Mouse (Mus musculus) limb, embryonic 10.5 days (tissue): ENCODE results near the gene Pip5kl1. TPM values are rescaled to one million over a fixed set of nuclear protein-coding genes. Genes with fewer than 3 reads are reported as not detected.

Source experiments
- DNase-seq: peaks from one replicate; pipeline ENCODE4 v3.0.0-alpha.2; 2017; ENCODE audit warnings: low spot score
- H3K27ac ChIP-seq: fragments of 300-500 bp; sonication (generic); 2 replicates; pipeline ENCODE4 v1.5.1; 2016; ENCODE audit warnings: mild to moderate bottlenecking
- H3K27me3 ChIP-seq: fragments of 300-500 bp; sonication (generic); 2 replicates; pipeline ENCODE4 v1.6.1; 2016; ENCODE audit warnings: low read depth, mild to moderate bottlenecking; ENCODE audit not compliant: poor library complexity, severe bottlenecking
- H3K36me3 ChIP-seq: fragments of 300-500 bp; sonication (generic); 2 replicates; pipeline ENCODE4 v1.6.1; 2016; ENCODE audit warnings: mild to moderate bottlenecking, moderate library complexity
- H3K4me1 ChIP-seq: fragments of 300-500 bp; sonication (generic); 2 replicates; pipeline ENCODE4 v1.6.1; 2016
- H3K4me3 ChIP-seq: fragments of 300-500 bp; sonication (generic); 2 replicates; pipeline ENCODE4 v1.5.1; 2016; ENCODE audit warnings: mild to moderate bottlenecking, moderate library complexity
- H3K9me3 ChIP-seq: fragments of 300-500 bp; sonication (generic); replicated peaks from 2 replicates; pipeline ENCODE4 v1.6.1; 2016; ENCODE audit warnings: mild to moderate bottlenecking
- WGBS: fragments of 180-500 bp; shearing (Covaris S2); methylation state at CpG from one replicate; pipeline ENCODE4 v1.1.7; 2016; 5-methylcytosine and 5-hydroxymethylcytosine counted together
- polyA plus RNA-seq: library from polyadenylated mRNA; unstranded; fragments of >200 nt; fragmentation: Nextera tagmentation; extraction: Ambion mirVana; gene quantifications from 2 replicates; pipeline ENCODE4 v1.2.1, GENCODE M21; 2016

Pip5kl1 gene
- polyA plus RNA-seq, 1 experiment from 2014 or later: 2.7 TPM

DNA sequence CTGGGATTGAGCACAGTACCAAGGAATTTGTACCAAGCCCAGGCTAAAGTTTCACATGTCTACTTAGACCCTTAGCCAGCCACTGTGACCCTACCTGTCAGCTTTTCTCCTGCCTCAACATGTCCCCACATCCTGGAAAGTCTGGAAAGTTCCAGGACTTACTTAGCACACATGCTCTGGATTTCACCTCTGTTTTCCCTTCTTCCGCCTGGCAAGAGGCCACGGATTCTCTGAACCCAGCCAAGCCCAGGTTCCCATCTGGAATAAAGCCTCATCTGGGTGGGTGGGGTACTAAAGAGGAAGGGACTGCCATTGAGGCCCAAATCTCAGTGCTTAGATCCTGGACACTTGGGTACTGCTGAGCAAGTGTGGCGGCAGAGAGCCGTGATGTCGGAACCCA is 36.7 kb upstream of the Pip5kl1 start:
- WGBS: 80% methylated on average over 5 of the region's 5 CpGs
- Histone ChIP-seq H3K4me1 (peaks cover 68% of the 10 kb centered on the region), H3K27ac (peak overlapping the region; percentile 95; the same call in 1 of the 2 replicates)

DNA sequence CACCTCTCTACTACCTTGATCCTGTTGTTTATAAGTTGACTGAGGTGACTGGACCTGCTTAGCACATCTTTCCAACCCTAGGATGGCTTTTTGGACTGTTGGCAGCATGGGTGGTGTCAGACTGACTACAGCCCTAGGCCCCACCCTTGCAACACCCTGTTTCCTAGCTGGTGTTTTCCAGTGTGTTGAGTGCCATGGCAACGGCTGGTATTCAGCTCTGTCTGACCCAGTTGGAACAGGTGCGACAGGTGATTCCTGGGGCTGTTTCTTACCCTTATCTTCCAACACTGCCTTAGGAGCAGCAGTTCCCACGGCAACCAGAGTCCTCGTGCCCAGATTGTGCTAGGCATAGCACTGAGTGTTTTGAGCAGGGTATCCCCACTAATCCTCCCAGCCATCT is 36.1 kb upstream of the Pip5kl1 start:
- peaks cover 6% of the 10 kb centered on the region for H3K36me3 ChIP-seq
- 82% methylated on average over 4 of the region's 4 CpGs for WGBS
- H3K27ac ChIP-seq: no peak overlapping the region
- H3K27me3 ChIP-seq: no peaks in the 10 kb centered on the region
- no peak overlapping the region; the same call in 1 of the 2 replicates for H3K4me3 ChIP-seq
- no peaks in the 10 kb centered on the region for H3K9me3 ChIP-seq
- no peak for DNase-seq
- peaks cover 63% of the 10 kb centered on the region for H3K4me1 ChIP-seq

More for the DNA sequence above, 36.7 kb upstream of the Pip5kl1 start:
- Histone ChIP-seq H3K27me3 (no peaks in the 10 kb centered on the region), H3K4me3 (peak overlapping the region; percentile 92), H3K36me3 (peaks cover under 1% of the 10 kb centered on the region; the same call in 1 of the 2 replicates), H3K9me3 (no peaks in the 10 kb centered on the region)
- DNase-seq: no peak

DNA sequence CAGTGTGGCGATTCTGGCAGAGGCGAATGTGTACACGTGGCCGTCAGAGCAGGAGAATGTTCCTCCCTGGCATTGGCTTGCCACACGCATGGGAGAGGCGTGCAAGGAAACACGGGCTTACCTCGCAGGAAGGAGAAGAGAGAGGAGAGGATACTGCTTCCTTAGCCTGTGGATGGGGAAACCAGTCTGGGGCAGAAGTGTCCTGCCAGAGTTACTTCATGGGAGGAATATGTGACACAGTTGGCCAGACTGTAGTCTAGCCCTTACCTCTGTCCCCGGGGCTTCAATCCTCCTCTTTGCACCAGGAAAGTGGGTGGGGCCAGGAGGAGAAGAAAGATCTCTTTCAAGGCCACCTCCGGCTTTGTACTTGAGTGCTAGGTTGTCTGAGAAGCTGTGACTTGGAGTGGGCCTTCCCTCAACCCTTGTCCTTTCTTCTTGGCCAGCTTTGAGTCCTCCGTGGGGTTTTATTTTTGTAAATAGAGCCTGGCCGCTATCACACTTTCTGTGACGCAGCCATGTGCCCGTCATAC is 35.1 kb upstream of the Pip5kl1 start:
- Histone ChIP-seq H3K36me3 (peaks cover 16% of the 10 kb centered on the region), H3K4me3 (no peak overlapping the region), H3K9me3 (no peaks in the 10 kb centered on the region), H3K27ac (peak overlapping the region; percentile 30; the same call in 1 of the 2 replicates), H3K4me1 (peaks cover 52% of the 10 kb centered on the region), H3K27me3 (no peaks in the 10 kb centered on the region)
- WGBS: 88% methylated on average over 14 of the region's 14 CpGs
- no peak for DNase-seq

GRCm38 (mm10) chr2:32541333-32541908 is 33.2 kb upstream of the Pip5kl1 start:
- H3K4me3 ChIP-seq: no peak overlapping the region
- no peaks in the 10 kb centered on the region for H3K9me3 ChIP-seq
- no peaks in the 10 kb centered on the region for H3K27me3 ChIP-seq
- H3K4me1 ChIP-seq: peaks cover 42% of the 10 kb centered on the region
- 94% methylated on average over 2 of the region's 2 CpGs for WGBS
- no peak for DNase-seq
- peaks cover 32% of the 10 kb centered on the region for H3K36me3 ChIP-seq
- H3K27ac ChIP-seq: no peak overlapping the region

DNA sequence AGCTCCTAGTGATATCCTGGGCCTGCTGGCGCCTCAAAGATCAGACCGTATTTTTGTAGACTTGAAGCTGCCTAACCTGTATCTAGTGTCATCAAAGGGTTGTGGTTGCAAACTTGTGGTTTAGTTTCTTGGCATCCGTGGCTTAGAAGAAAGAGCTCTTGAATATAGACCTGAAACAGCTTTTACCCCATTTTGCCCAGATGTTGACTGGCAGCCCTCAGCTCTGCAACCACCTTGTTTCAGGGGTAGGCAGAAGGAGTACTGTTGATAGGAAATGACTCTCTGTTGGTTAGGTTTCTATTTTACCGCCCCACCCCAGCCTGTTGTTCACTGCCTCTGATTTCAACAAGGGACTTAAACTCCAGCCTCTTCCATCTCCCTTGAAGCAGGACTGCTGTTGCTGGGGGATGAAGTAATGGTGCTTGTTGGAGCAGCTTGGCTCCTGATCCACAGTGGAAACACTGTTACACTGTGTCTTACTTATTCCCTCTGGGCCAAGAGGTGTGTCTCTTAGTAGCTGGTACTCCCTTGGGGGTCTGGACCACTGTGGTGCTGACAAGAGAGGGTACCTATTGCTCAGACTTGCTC is 32.5 kb upstream of the Pip5kl1 start:
- Histone ChIP-seq H3K9me3 (no peaks in the 10 kb centered on the region), H3K36me3 (peaks cover 39% of the 10 kb centered on the region), H3K27ac (peak overlapping the region; percentile 50; the same call in 1 of the 2 replicates), H3K27me3 (no peaks in the 10 kb centered on the region), H3K4me1 (peaks cover 37% of the 10 kb centered on the region), H3K4me3 (no peak overlapping the region)
- DNase-seq: no peak
- 93% methylated on average over 4 of the region's 4 CpGs for WGBS

DNA sequence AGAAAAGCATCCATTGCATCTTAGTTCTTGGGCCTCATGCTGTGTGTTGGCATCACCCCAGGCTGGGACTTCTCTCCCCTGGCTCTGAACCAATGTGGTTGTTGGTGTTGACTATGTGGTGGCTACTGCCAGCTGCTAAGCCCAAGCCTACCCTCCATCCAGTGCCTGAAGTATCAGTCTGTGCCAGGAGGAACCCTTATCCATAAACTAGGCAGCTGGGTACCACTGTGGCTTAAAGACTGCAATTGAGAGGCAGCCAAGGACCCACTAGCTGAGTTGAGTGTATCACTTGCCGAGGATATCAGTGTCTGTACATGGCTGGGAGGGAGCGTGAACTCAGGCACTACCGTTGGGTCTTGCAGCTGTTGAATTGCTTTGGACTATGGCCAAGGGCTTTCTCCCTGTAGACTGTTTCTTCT is 31.6 kb upstream of the Pip5kl1 start:
- WGBS: 95% methylated on average over 3 of the region's 3 CpGs
- peaks cover 30% of the 10 kb centered on the region for H3K4me1 ChIP-seq
- H3K36me3 ChIP-seq: peaks cover 47% of the 10 kb centered on the region

GRCm38 (mm10) chr2:32546951-32547350 is 27.6 kb upstream of the Pip5kl1 start:
- WGBS: 90% methylated on average over 1 of the region's 1 CpGs
- peaks cover 67% of the 10 kb centered on the region for H3K36me3 ChIP-seq
- H3K27ac ChIP-seq: no peak overlapping the region
- no peaks in the 10 kb centered on the region for H3K27me3 ChIP-seq
- no peak for DNase-seq
- H3K9me3 ChIP-seq: no peaks in the 10 kb centered on the region
- H3K4me1 ChIP-seq: peaks cover 19% of the 10 kb centered on the region
- no peak overlapping the region for H3K4me3 ChIP-seq

More for the DNA sequence above, 31.6 kb upstream of the Pip5kl1 start:
- Histone ChIP-seq H3K9me3 (no peaks in the 10 kb centered on the region), H3K4me3 (no peak overlapping the region), H3K27ac (no peak overlapping the region), H3K27me3 (no peaks in the 10 kb centered on the region)
- DNase-seq: no peak

- Histone ChIP-seq H3K4me1 (peaks cover 19% of the 10 kb centered on the region), H3K9me3 (no peaks in the 10 kb centered on the region), H3K36me3 (peaks cover 67% of the 10 kb centered on the region), H3K27ac (no peak overlapping the region), H3K4me3 (no peak overlapping the region), H3K27me3 (no peaks in the 10 kb centered on the region)
- 83% methylated on average over 5 of the region's 5 CpGs for WGBS
- no peak for DNase-seq
These were observed 27.2 kb upstream of the Pip5kl1 start for GRCm38 (mm10) chr2:32547380-32547779.

DNA sequence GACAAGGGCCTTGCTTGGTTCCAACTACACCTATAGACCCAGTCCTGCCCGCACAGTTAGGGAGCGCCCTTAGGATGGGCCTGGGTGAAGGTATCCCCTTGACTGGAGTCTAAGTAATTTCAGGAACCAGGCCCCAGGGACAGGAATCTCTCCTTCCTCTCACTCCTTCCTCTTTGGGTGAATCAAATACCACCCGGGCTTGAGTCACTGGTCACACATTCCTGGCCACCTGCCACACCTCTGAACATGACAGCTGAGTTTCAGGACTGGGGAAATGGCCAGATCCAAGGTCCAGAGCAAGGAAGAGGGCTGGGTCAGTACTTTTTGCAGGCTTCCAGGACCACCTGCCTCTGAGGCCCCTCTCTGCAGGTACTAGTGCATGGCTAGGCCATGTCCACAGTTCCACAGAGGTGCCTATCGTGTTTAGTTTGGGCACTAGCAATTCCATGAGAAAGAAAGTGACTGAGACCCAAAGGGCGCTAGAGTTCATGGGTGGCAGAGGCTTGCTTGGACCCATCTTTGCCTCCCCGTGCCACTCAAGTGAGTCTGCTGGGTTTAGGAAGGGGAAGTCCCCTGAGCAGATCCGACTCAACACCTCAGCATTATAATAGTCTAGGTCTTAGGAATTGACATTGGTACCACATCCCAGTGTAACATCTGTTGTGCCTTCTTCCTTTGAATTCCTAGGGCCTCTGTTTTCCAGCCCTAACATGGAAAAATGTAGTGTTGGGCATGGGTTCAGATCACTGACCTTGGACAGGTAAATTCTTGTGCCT is 26.4 kb upstream of the Pip5kl1 start:
- 89% methylated on average over 7 of the region's 7 CpGs for WGBS
- H3K27me3 ChIP-seq: no peaks in the 10 kb centered on the region
- no peaks in the 10 kb centered on the region for H3K9me3 ChIP-seq
- DNase-seq: no peak
- H3K4me3 ChIP-seq: no peak overlapping the region
- H3K36me3 ChIP-seq: peaks cover 68% of the 10 kb centered on the region
- H3K27ac ChIP-seq: no peak overlapping the region
- H3K4me1 ChIP-seq: peaks cover 19% of the 10 kb centered on the region

DNA sequence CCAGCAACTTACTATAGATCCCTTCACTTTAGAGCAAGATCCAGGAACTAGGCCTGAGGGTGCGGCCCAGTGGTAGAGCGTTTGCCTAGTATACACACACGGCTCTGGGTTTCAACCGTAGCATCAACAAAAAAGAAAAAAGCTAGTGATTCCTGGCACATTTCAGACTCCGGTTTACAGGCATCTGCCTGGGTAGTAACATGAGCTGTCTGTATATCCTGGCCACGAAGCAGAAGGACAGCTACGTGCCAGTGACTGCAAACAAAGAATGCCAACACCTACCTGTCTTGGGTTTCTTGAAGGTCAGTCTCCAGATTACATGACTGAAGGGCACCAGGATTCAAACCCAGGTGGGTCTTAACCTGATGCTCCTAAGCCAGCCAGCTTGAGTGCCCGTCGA is 25.4 kb upstream of the Pip5kl1 start:
- Histone ChIP-seq H3K27me3 (no peaks in the 10 kb centered on the region), H3K9me3 (no peaks in the 10 kb centered on the region), H3K36me3 (peaks cover 60% of the 10 kb centered on the region), H3K4me3 (no peak overlapping the region), H3K4me1 (peaks cover 19% of the 10 kb centered on the region), H3K27ac (peak overlapping the region; percentile 17; the same call in 1 of the 2 replicates)
- DNase-seq: no peak
- WGBS: 87% methylated on average over 9 of the region's 9 CpGs

DNA sequence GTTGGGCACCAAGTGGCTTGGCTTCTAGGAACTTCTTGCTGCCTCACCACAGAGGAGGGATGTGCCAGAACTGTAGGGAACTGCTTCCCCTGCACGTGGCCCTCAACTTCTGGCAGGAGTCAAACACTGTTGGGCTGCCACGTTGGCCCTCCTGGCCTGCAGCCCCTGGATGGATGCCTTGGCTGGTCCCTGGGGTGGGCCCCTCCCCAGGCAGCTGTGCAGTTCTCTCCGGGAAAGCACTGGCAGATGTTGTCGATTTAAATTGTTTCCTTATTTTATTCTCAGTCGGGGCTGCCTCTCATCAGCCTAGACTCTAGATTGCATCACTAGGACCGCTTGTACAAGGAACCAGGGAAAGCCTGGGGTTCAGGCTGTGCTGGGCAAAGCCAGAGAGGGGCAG is 24.8 kb upstream of the Pip5kl1 start:
- 66% methylated on average over 6 of the region's 6 CpGs for WGBS
- no peak for DNase-seq
- Histone ChIP-seq H3K27me3 (no peaks in the 10 kb centered on the region), H3K9me3 (no peaks in the 10 kb centered on the region), H3K4me3 (no peak overlapping the region), H3K27ac (peak overlapping the region; percentile 17; the same call in 1 of the 2 replicates), H3K36me3 (peaks cover 55% of the 10 kb centered on the region), H3K4me1 (peaks cover 19% of the 10 kb centered on the region)

- Histone ChIP-seq H3K4me1 (peaks cover 28% of the 10 kb centered on the region), H3K9me3 (no peaks in the 10 kb centered on the region), H3K36me3 (peaks cover 47% of the 10 kb centered on the region), H3K27ac (no peak overlapping the region), H3K4me3 (no peak overlapping the region), H3K27me3 (no peaks in the 10 kb centered on the region)
- no peak for DNase-seq
- 78% methylated on average over 5 of the region's 5 CpGs for WGBS
These were observed 23.4 kb upstream of the Pip5kl1 start for GRCm38 (mm10) chr2:32551236-32551635.
